Mouse (Mus musculus): Measurements from ENCODE around the gene Snx9.

DNA sequence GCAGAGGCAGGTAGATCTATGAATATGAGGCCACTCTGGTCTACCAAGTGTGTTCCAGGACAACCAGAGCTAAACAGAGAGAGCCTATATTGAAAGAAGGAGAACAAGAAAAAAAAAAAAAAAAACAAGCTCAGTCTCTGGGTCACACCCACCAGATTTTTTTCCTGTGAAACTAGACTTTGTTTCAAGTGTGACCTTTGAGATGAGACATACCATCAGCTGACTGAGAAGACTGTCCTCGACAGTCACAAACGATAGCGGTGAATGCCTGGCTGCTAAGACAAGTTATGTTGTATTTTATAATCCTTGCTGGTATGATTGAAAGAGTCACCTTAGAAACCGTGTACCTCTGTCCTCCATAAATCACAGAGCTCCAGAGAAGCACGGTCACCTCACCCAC lies 45.8 kb upstream of the Snx9 start:
- TF ChIP-seq CTCF (IDR thresholded peaks at IDR 0.05; ENCODE audit: extremely low read depth, insufficient read depth, low read length) = no peak
- no peak for TF ChIP-seq POLR2A (IDR thresholded peaks at IDR 0.05; ENCODE audit: extremely low read depth, insufficient read depth, low read length)
